Mouse (Mus musculus): ENCODE data around the gene Slc31a2. TPM values are rescaled to one million over a fixed set of nuclear protein-coding genes. Genes with fewer than 3 reads are reported as not detected.

Slc31a2 gene
- polyA plus RNA-seq, 1 experiment from 2014 or later = 19.7 TPM

DNA sequence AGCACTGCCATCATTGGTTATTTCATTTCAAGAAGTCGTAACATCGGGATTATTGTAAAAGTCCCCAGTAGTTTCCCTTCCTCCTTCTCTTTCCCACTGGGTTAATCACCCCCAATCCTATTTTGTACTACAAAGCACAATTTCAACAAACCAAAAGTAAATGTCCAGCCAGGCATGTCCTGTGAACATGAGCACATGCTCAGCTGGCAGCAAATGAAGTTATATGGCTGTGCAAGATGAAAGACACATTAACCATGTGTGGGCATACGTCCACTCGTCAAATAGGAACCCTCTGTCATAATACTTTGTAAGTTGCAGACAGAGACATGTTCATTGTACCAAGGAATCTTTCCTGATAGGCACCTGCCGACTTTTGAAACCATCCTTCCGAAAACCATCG, 20.6 kb downstream of the Slc31a2 start:
- WGBS = 87% methylated on average over 7 of the region's 7 CpGs
- Histone ChIP-seq H3K27me3 (replicated peaks) (no peaks in the 10 kb centered on the region), H3K9me3 (no peaks in the 10 kb centered on the region), H3K9ac (no peak overlapping the region), H3K36me3 (no peaks in the 10 kb centered on the region), H3K27ac (replicated peaks) (no peak overlapping the region), H3K4me1 (peaks cover 15% of the 10 kb centered on the region), H3K4me2 (no peak overlapping the region), H3K4me3 (no peak overlapping the region)
- no peak for ATAC-seq (ENCODE audit: extremely low read depth, insufficient number of reproducible peaks, low FRiP score, low TSS enrichment)

DNA sequence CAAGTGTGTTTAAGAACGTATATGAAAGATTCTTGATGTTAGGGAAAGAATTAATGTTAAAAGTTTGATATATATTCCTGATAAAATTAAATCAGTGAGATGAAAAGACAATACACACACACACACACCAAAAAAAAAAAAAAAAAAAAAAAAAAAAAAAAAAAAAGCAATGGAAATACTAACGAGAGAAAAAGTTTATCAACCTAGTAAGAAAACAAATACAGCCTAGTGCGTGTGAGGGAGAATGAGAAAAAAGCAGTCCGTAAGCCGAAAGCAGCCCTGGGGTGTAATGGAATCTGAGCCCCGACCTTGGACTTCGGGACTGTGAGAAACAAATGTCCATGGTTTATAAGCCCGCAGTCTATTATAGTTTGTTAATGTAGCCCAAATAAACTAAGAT, 23.2 kb downstream of the Slc31a2 start:
- Histone ChIP-seq H3K9ac (no peak overlapping the region; the same call in 1 of the 2 replicates), H3K9me3 (no peaks in the 10 kb centered on the region), H3K27ac (replicated peaks) (no peak overlapping the region), H3K4me2 (peak overlapping the region; percentile 83), H3K4me1 (peaks cover 33% of the 10 kb centered on the region), H3K4me3 (no peak overlapping the region), H3K27me3 (replicated peaks) (no peaks in the 10 kb centered on the region), H3K36me3 (peaks cover 3% of the 10 kb centered on the region; the same call in 1 of the 2 replicates)
- WGBS = 73% methylated on average over 8 of the region's 8 CpGs
- no peak for ATAC-seq (ENCODE audit: extremely low read depth, insufficient number of reproducible peaks, low FRiP score, low TSS enrichment)

DNA sequence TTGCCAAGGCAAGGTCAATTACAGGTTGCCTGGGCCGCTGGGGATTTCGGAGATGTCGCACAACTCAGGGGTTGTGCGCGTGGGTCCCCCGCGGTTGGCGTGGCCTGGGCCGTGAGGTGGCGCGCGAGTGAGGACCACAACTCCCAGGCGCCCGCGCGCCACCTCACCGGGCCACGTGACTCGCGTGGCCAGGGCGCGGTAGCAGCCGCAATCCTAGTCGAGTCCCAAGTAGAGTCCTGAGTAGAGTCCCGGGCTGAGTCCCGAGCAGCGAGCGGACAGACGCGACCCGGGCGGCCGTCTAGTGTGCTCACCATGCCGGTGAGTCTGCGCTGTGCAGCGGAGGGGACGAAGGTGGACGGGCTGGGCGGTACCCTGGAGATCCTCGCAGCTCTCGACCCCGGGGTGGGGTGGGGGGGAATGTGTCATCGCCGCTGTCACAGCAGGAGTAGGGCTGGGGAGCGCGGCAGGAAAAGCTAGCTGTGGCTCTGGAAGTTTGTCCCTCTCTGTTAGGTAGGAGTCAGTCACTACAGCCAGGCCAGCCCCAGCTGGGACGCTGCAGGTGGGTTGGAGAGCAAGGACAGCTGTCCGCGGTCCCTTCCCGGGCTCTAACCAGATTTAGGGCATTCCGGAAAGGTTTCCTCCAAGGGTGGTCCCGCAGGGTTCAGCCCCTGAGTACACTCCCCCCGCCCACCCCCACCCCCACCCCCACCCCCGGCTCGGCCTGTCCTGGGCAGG, 24.1 kb downstream of the Slc31a2 start:
- H3K9ac ChIP-seq = peak overlapping the region; percentile 90
- no peaks in the 10 kb centered on the region for H3K27me3 ChIP-seq (replicated peaks)
- H3K4me2 ChIP-seq = peak overlapping the region; percentile 83
- under 1% methylated on average over 55 of the region's 55 CpGs for WGBS
- peaks cover 3% of the 10 kb centered on the region; the same call in 1 of the 2 replicates for H3K36me3 ChIP-seq
- H3K4me3 ChIP-seq = peak overlapping the region; percentile 81
- H3K9me3 ChIP-seq = no peaks in the 10 kb centered on the region
- H3K4me1 ChIP-seq = peaks cover 36% of the 10 kb centered on the region
- peak; percentile 65; the same call in 1 of the 2 replicates for ATAC-seq (ENCODE audit: extremely low read depth, insufficient number of reproducible peaks, low FRiP score, low TSS enrichment)
- peak overlapping the region; percentile 83 for H3K27ac ChIP-seq (replicated peaks)

DNA sequence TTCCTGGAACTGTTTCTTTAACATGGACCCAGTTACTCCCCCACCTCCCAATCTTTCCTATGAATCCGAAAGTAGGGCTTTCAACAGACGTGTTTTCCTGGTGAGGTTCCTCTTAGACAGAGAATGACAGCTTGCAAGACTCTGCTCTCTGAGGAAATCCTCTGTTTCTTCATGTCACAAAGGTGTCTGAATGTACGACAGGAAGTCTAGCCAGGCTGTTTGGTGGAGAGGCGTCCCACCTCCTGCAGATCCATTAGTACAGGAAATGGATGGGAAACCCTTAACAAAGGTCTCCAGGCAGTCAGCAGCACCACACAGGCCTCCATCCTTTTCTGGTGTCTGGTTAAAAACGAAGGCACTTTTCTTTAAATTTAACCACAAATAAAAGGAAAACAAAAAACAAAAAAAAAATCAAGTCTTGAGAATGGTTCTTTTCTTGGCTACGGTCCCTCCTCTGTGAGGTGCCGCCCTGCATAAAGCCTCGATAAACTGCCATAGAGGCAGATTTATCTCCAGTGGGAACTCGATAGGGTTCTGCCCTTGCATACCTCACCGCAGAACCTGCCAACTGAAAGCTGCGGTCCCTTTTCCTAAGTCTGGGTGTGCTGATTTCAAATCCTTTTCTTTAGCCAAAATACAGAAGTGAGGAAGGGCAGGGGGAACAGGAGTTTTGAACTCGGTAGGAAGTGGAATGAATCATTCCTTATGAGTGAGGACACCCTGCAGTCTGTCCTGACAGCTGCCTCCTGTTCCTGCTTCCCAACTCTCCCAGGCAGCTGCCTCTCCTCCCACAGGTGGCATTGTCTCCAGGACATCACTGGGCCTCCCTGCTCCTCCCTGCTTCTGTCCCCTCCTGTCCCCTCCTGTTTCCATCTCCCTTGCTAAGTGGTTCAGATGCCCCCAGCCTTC, 24.9 kb downstream of the Slc31a2 start:
- H3K27ac ChIP-seq (replicated peaks) = peak overlapping the region; percentile 83
- no peak for ATAC-seq (ENCODE audit: extremely low read depth, insufficient number of reproducible peaks, low FRiP score, low TSS enrichment)

DNA sequence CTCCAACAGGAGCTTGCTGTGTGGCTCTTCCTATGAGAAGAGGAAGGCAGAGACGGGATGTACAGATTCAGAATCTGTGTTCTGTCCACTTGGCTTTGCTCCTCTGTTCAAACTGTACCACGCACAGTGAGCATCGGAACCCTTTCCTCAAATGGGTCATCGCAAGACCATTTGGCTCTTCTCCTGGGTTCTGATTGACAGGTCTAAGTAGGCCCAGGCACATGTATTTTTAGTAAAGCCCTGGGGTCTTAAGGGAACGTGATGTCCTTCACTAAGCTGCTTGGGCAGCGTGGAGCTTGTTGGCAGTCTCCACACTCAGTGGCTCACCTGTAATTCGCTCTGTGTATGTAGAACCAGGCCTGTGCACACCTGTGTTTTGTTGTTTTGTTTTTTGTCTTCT, 26.9 kb downstream of the Slc31a2 start:
- Histone ChIP-seq H3K27me3 (replicated peaks) (no peaks in the 10 kb centered on the region), H3K27ac (replicated peaks) (no peak overlapping the region), H3K9ac (no peak overlapping the region), H3K4me1 (peaks cover 36% of the 10 kb centered on the region), H3K9me3 (no peaks in the 10 kb centered on the region), H3K4me3 (no peak overlapping the region), H3K36me3 (peaks cover 18% of the 10 kb centered on the region), H3K4me2 (no peak overlapping the region)
- ATAC-seq (ENCODE audit: extremely low read depth, insufficient number of reproducible peaks, low FRiP score, low TSS enrichment) = no peak
- WGBS = 74% methylated on average over 7 of the region's 7 CpGs

More for the DNA sequence above, 24.9 kb downstream of the Slc31a2 start:
- Histone ChIP-seq H3K4me3 (peak overlapping the region; percentile 81), H3K27me3 (replicated peaks) (no peaks in the 10 kb centered on the region), H3K9me3 (no peaks in the 10 kb centered on the region), H3K9ac (peak overlapping the region; percentile 90), H3K4me1 (peaks cover 36% of the 10 kb centered on the region), H3K36me3 (peaks cover 3% of the 10 kb centered on the region; the same call in 1 of the 2 replicates), H3K4me2 (peak overlapping the region; percentile 83)
- 7% methylated on average over 12 of the region's 12 CpGs for WGBS

DNA sequence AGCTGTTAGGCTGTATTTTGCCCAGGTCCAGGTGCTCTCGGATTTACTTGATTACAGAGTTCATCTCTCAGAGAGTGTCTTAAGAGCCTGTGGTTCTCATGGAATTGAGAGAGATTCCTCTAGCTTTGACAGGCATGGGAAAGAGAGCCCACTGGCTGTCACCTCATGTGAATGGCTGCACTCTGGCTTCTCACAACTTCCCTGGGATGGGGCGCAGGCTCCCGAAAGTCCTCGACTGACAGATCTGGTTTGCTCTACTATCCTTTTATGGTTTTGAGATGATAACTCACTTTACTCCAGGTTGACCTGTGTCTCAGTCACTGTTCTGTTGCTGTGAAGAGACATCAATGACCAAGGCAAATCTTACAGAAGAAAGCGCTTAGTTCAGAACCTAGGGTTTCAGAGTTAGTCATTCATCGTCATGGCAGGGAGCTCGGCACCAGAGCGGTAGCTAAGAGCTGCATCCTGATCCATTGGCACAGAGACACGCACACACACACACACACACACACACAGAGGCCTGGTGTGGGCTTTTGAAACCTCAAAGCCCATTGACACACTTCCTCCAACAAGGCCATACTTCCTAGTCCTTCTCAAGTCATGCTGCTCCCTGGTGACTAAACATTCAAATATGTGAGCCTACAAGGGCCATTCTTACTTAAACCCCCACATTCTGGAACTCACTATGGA, 28.6 kb downstream of the Slc31a2 start:
- WGBS = 88% methylated on average over 9 of the region's 9 CpGs
- no peak overlapping the region for H3K4me2 ChIP-seq
- H3K9me3 ChIP-seq = no peaks in the 10 kb centered on the region
- ATAC-seq (ENCODE audit: extremely low read depth, insufficient number of reproducible peaks, low FRiP score, low TSS enrichment) = no peak
- no peak overlapping the region for H3K9ac ChIP-seq
- peaks cover 34% of the 10 kb centered on the region for H3K4me1 ChIP-seq
- no peaks in the 10 kb centered on the region for H3K27me3 ChIP-seq (replicated peaks)
- H3K27ac ChIP-seq (replicated peaks) = no peak overlapping the region
- peaks cover 33% of the 10 kb centered on the region for H3K36me3 ChIP-seq
- H3K4me3 ChIP-seq = no peak overlapping the region

DNA sequence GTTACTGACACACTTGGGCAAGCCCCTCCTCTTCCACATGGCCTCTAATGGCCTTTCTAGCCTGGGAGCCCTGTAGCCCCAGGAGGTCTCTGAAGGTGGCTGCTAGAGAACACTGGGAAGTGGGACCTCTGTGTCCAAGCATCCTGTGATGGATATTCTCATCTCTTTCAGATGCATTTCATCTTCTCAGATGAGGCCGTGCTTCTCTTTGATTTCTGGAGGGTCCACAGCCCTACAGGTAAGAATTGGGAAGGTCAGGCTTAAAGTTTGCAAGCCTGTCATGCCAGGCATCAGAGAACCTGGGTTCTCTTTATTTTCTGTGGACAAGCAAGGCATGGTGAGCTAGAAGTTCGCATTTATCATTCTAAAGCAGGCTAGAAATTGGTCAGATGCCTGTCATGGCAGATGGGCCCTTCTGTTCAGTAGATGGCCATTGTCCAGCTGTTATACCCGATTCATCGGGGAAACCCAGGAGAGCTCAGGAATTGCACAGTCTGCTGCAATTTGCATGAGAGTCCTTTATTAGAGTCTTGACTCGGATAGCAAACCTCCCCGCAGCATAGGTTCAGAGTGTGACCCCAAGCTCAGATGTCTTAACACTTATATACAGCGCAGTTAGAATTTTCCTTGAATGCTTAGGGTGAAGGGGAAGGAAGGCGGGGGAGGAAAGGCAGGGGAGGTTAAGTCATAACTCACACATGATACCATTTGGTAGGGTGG, 30.3 kb downstream of the Slc31a2 start:
- no peaks in the 10 kb centered on the region for H3K9me3 ChIP-seq
- H3K36me3 ChIP-seq = peaks cover 50% of the 10 kb centered on the region
- WGBS = 74% methylated on average over 8 of the region's 8 CpGs
- H3K27ac ChIP-seq (replicated peaks) = no peak overlapping the region
- H3K4me3 ChIP-seq = no peak overlapping the region
- no peak for ATAC-seq (ENCODE audit: extremely low read depth, insufficient number of reproducible peaks, low FRiP score, low TSS enrichment)
- H3K9ac ChIP-seq = no peak overlapping the region
- peaks cover 25% of the 10 kb centered on the region for H3K4me1 ChIP-seq
- no peak overlapping the region for H3K4me2 ChIP-seq
- H3K27me3 ChIP-seq (replicated peaks) = no peaks in the 10 kb centered on the region

DNA sequence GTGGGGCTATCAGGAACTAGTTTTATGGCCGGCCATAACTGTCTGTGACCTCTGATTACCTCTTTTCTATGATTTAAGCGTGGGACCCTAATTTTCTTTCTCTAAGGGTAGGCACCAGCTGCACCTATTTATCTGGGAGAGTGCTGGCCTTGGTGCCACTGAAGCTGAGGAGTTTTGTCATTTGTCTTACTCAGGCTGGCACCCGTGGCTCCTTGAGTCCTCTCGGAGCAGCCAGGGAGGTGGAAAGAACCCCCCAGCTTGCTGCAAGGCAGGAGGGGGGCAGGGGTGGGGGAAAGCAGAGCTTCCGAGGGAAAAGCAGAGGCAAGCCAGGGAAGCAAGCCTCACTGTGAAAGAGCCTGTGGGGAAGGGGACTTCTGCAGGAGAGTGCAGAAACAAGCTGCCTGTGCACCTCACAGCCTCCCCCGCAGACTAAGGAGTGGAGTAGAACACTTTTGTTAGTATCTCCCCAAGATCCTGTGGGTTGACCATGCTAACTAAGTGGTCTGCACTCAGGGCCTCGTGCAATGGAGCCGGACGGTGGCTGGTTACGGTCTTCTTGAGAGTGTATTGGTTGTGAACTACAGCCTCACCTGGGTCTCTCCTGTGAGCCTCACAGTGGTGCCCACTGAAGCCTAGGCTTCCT, 31.0 kb downstream of the Slc31a2 start:
- Histone ChIP-seq H3K27ac (replicated peaks) (no peak overlapping the region), H3K36me3 (peaks cover 57% of the 10 kb centered on the region), H3K9me3 (no peaks in the 10 kb centered on the region), H3K4me3 (no peak overlapping the region), H3K9ac (no peak overlapping the region), H3K27me3 (replicated peaks) (no peaks in the 10 kb centered on the region), H3K4me2 (no peak overlapping the region), H3K4me1 (peaks cover 18% of the 10 kb centered on the region)
- no peak for ATAC-seq (ENCODE audit: extremely low read depth, insufficient number of reproducible peaks, low FRiP score, low TSS enrichment)
- 74% methylated on average over 10 of the region's 10 CpGs for WGBS

DNA sequence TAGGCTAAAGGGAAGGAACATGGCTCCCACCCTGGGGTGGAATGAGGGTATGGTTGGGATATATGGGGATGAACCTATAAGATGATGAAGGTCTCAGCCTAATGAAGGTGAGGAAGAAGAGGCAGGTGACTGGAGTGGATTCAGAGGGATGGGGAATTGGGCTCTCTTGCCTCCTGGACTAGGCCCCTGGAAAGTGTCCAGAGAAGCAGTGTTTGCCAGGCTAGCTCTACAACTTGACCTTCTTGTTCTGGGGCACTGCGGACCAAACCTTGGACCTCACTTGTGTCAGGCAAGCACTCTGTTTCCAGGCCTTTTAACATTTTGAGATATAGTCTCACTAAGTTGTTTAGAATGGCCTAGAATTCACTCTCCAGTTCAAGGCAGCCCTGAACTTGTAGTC, 32.4 kb downstream of the Slc31a2 start:
- no peak for ATAC-seq (ENCODE audit: extremely low read depth, insufficient number of reproducible peaks, low FRiP score, low TSS enrichment)

DNA sequence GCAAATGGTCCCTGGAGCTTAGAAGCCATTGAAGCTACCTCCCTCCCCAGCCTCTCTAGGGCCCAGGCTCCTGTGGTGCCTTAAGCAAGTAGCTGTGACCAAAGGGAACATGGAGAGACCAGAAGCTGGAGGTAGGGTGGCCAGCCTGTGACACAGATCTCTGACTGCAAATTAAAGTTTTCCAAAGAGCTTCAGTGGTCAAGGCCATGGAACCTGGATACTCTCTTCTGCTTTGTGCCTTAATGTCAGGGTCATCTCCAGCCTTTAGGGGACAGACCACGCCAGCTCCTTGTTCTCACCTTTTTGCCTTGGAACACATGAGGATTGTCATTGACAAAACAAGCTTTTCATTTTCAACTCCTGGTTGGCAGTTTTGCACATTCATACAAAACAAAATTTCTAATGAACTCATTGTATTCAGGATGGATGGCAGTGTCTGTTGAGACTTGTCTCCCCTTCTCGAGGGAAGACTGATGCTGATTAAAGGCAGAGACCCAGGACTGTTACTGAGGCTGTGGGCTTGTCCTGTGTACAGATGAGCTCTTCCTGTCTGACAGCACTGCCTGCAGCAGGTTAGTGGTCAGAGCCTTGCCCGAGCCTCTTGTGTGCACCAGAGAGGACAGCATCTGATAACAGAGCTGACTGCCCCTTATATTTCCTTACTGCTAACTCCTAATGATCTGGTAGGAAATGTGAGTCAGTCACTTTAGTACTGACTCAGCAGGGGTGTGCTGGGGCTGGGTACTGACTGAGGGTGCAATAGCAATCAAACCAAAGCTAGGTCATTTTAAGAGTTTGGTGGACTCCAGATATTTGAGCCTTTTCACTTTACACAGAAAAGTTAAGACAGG, 35.1 kb downstream of the Slc31a2 start:
- H3K9ac ChIP-seq = no peak overlapping the region
- no peak overlapping the region for H3K27ac ChIP-seq (replicated peaks)
- no peaks in the 10 kb centered on the region for H3K27me3 ChIP-seq (replicated peaks)
- no peak overlapping the region for H3K4me2 ChIP-seq
- H3K4me3 ChIP-seq = no peak overlapping the region
- H3K4me1 ChIP-seq = no peaks in the 10 kb centered on the region
- H3K36me3 ChIP-seq = peaks cover 96% of the 10 kb centered on the region
- WGBS = 64% methylated on average over 3 of the region's 3 CpGs
- no peak for ATAC-seq (ENCODE audit: extremely low read depth, insufficient number of reproducible peaks, low FRiP score, low TSS enrichment)
- H3K9me3 ChIP-seq = no peaks in the 10 kb centered on the region

More for the DNA sequence above, 32.4 kb downstream of the Slc31a2 start:
- Histone ChIP-seq H3K36me3 (peaks cover 71% of the 10 kb centered on the region), H3K4me2 (no peak overlapping the region), H3K4me1 (peaks cover 5% of the 10 kb centered on the region), H3K4me3 (no peak overlapping the region), H3K27ac (replicated peaks) (no peak overlapping the region), H3K27me3 (replicated peaks) (no peaks in the 10 kb centered on the region), H3K9ac (no peak overlapping the region), H3K9me3 (no peaks in the 10 kb centered on the region)
- WGBS = 91% methylated on average over 1 of the region's 1 CpGs

Data from heart, embryonic 13.5 days (tissue).